In the genomic region with DNA sequence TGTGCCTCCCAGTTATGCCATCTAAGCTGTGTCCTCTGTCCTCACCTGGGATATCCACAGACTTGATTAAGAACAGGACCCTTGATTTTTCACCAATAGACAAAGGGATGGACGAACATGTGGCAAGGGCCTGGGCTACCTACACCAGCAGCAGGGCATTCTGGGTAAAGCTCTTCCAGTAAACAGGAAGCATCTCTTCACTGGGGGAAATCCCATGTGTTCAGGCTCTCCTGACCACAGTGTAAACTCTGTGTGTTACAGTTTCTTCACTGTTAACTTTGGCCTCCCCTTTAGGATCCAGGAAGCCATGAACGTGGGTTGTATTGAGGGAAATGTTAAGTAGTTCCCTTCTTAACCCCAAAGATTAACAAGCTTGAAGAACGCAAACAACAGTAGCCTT, we compare ENCODE assay signal across 13 mouse cellular contexts.
"Had no signal": no experiment of that assay in that cellular context is flagged by ENCODE, and none has a peak within 500 bp of the region (broad histone marks: within the 10 kb centered on the region; RNA-seq: fewer than 3 reads in every experiment).

No protein-coding gene starts in this region.

- H3K9me3 ChIP-seq: kidney, embryonic 15.5 days; limb, embryonic 13.5 days; liver, embryonic 13.5 days; midbrain, embryonic 10.5 days; neural tube, embryonic 15.5 days had no signal

- H3K27me3 ChIP-seq: kidney, embryonic 15.5 days; limb, embryonic 13.5 days; liver, embryonic 13.5 days; neural tube, embryonic 15.5 days had no signal

- H3K4me3 ChIP-seq: kidney, embryonic 15.5 days; left cerebral cortex, adult 2 months; limb, embryonic 13.5 days; liver, embryonic 13.5 days; midbrain, embryonic 10.5 days; neural tube, embryonic 15.5 days had no signal

- H3K4me1 ChIP-seq: liver, embryonic 13.5 days had no signal

- H3K9ac ChIP-seq: kidney, embryonic 15.5 days; limb, embryonic 13.5 days; liver, embryonic 13.5 days; neural tube, embryonic 15.5 days had no signal

- H3K4me2 ChIP-seq: kidney, embryonic 15.5 days; limb, embryonic 13.5 days; liver, embryonic 13.5 days; neural tube, embryonic 15.5 days had no signal

- H3K36me3 ChIP-seq: liver, embryonic 13.5 days; neural tube, embryonic 15.5 days had no signal

- DNase-seq: kidney, adult 2 months; kidney, postnatal 25 days; liver, embryonic 13.5 days; lung, adult 18-20 months; midbrain, embryonic 14.5 days; spleen, adult 18-20 months; thymus, adult 18-20 months; thymus, postnatal 14 days had no signal

- H3K27ac ChIP-seq: kidney, embryonic 15.5 days; left cerebral cortex, adult 2 months; limb, embryonic 13.5 days; liver, embryonic 13.5 days; midbrain, embryonic 10.5 days; neural tube, embryonic 15.5 days had no signal
